Mouse (Mus musculus): ENCODE data around the gene Gm10715. TPM values are rescaled to one million over a fixed set of nuclear protein-coding genes. Genes with fewer than 3 reads are reported as not detected.
A peak's percentile ranks its signal among the peaks of the same experiment; 100 is the strongest.
"Not testable (repeated sequence)": the region's sequence is repeated elsewhere in the genome, so short reads cannot be mapped to it uniquely, and the experiment has no call there.

The Gm10715 gene
- polyA plus RNA-seq, 1 experiment from 2014 or later = not detected

GRCm38 (mm10) chr9:3023312-3023984 is 13.2 kb upstream of the Gm10715 start, which contains the start of gene Gm10718:
Gene Gm10718, plus strand, starts transcription at chr9:3023547.
- not testable (repeated sequence) for H3K36me3 ChIP-seq (ENCODE audit: insufficient read depth, low read length); DNase-seq (ENCODE audit: low spot score); ATAC-seq; H3K4me2 ChIP-seq (replicated peaks; ENCODE audit: low read depth, low read length); H3K27ac ChIP-seq (ENCODE audit: low read length); H3K4me3 ChIP-seq (ENCODE audit: low read depth, low read length); H3K4me1 ChIP-seq (ENCODE audit: insufficient read depth, low read depth, low read length); H3K27me3 ChIP-seq (replicated peaks; ENCODE audit: insufficient read depth, low read length); H3K9me3 ChIP-seq (ENCODE audit: low read length); H3K9ac ChIP-seq (replicated peaks; ENCODE audit: low read depth)
- 73% methylated on average over 9 of the region's 13 CpGs for WGBS

GRCm38 (mm10) chr9:3023985-3024648 is 12.6 kb upstream of the Gm10715 start:
- H3K36me3 ChIP-seq (ENCODE audit: insufficient read depth, low read length); H3K4me1 ChIP-seq (ENCODE audit: insufficient read depth, low read depth, low read length); ATAC-seq; H3K27ac ChIP-seq (ENCODE audit: low read length); H3K4me3 ChIP-seq (ENCODE audit: low read depth, low read length); H3K9ac ChIP-seq (replicated peaks; ENCODE audit: low read depth); H3K4me2 ChIP-seq (replicated peaks; ENCODE audit: low read depth, low read length); H3K27me3 ChIP-seq (replicated peaks; ENCODE audit: insufficient read depth, low read length); H3K9me3 ChIP-seq (ENCODE audit: low read length); DNase-seq (ENCODE audit: low spot score): not testable (repeated sequence)
- 70% methylated on average over 15 of the region's 16 CpGs for WGBS

- not testable (repeated sequence) for H3K36me3 ChIP-seq (ENCODE audit: insufficient read depth, low read length); H3K4me2 ChIP-seq (replicated peaks; ENCODE audit: low read depth, low read length); H3K9me3 ChIP-seq (ENCODE audit: low read length); ATAC-seq; H3K27ac ChIP-seq (ENCODE audit: low read length); DNase-seq (ENCODE audit: low spot score); H3K9ac ChIP-seq (replicated peaks; ENCODE audit: low read depth); H3K27me3 ChIP-seq (replicated peaks; ENCODE audit: insufficient read depth, low read length); H3K4me3 ChIP-seq (ENCODE audit: low read depth, low read length); H3K4me1 ChIP-seq (ENCODE audit: insufficient read depth, low read depth, low read length)
- 75% methylated on average over 12 of the region's 12 CpGs for WGBS
Measured at GRCm38 (mm10) chr9:3024912-3025467, 11.7 kb upstream of the Gm10715 start, which contains the start of gene Gm10717. Gene Gm10717, plus strand, starts transcription at chr9:3025417.

- 60% methylated on average over 4 of the region's 6 CpGs for WGBS
- not testable (repeated sequence) for H3K4me1 ChIP-seq (ENCODE audit: insufficient read depth, low read depth, low read length); H3K9me3 ChIP-seq (ENCODE audit: low read length); H3K4me2 ChIP-seq (replicated peaks; ENCODE audit: low read depth, low read length); H3K9ac ChIP-seq (replicated peaks; ENCODE audit: low read depth); H3K27me3 ChIP-seq (replicated peaks; ENCODE audit: insufficient read depth, low read length); H3K36me3 ChIP-seq (ENCODE audit: insufficient read depth, low read length); H3K4me3 ChIP-seq (ENCODE audit: low read depth, low read length); ATAC-seq; DNase-seq (ENCODE audit: low spot score); H3K27ac ChIP-seq (ENCODE audit: low read length)
Measured at GRCm38 (mm10) chr9:3025653-3026052, 11.0 kb upstream of the Gm10715 start.

DNA sequence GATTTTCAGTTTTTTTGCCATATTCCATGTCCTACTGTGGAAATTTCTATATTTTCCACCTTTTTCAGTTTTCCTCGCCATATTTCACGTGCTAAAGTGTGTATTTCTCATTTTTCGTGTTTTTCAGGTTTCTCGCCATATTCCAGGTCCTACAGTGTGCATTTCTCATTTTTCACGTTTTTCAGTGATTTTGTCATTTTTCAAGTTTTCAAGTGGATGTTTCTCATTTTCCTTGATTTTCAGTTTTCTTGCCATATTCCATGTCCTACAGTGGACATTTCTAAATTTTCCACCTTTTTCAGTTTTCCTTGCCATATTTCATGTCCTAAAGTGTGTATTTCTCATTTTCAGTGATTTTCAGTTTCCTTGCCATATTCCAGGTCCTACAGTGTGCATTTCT is 10.5 kb upstream of the Gm10715 start:
- ATAC-seq; DNase-seq (ENCODE audit: low spot score); H3K4me1 ChIP-seq (ENCODE audit: insufficient read depth, low read depth, low read length); H3K9me3 ChIP-seq (ENCODE audit: low read length); H3K4me2 ChIP-seq (replicated peaks; ENCODE audit: low read depth, low read length); H3K27ac ChIP-seq (ENCODE audit: low read length); H3K27me3 ChIP-seq (replicated peaks; ENCODE audit: insufficient read depth, low read length); H3K9ac ChIP-seq (replicated peaks; ENCODE audit: low read depth); H3K4me3 ChIP-seq (ENCODE audit: low read depth, low read length); H3K36me3 ChIP-seq (ENCODE audit: insufficient read depth, low read length): not testable (repeated sequence)
- 75% methylated on average over 5 of the region's 5 CpGs for WGBS

GRCm38 (mm10) chr9:3026741-3027140 is 9.9 kb upstream of the Gm10715 start:
- not testable (repeated sequence) for H3K9me3 ChIP-seq (ENCODE audit: low read length); H3K27me3 ChIP-seq (replicated peaks; ENCODE audit: insufficient read depth, low read length); H3K4me2 ChIP-seq (replicated peaks; ENCODE audit: low read depth, low read length); ATAC-seq; DNase-seq (ENCODE audit: low spot score); H3K27ac ChIP-seq (ENCODE audit: low read length); H3K4me3 ChIP-seq (ENCODE audit: low read depth, low read length); H3K4me1 ChIP-seq (ENCODE audit: insufficient read depth, low read depth, low read length); H3K36me3 ChIP-seq (ENCODE audit: insufficient read depth, low read length); H3K9ac ChIP-seq (replicated peaks; ENCODE audit: low read depth)
- 67% methylated on average over 9 of the region's 9 CpGs for WGBS

DNA sequence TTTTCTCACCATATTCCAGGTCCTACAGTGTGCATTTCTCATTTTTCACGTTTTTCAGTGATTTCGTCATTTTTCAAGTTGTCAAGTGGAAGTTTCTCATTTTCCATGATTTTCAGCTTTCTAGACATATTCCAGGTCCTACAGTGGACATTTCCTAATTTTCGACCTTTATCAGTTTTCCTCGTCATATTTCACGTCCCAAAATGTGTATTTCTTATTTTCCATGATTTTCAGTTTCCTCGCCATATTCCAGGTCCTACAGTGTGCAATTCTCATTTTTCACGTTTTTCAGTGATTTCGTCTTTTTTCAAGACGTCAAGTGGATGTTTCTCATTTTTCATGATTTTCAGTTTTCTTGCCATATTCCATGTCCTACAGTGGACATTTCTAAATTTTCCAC is 9.5 kb upstream of the Gm10715 start:
- not testable (repeated sequence) for H3K36me3 ChIP-seq (ENCODE audit: insufficient read depth, low read length); H3K9me3 ChIP-seq (ENCODE audit: low read length); H3K27me3 ChIP-seq (replicated peaks; ENCODE audit: insufficient read depth, low read length); H3K4me3 ChIP-seq (ENCODE audit: low read depth, low read length); H3K4me1 ChIP-seq (ENCODE audit: insufficient read depth, low read depth, low read length); H3K9ac ChIP-seq (replicated peaks; ENCODE audit: low read depth); H3K27ac ChIP-seq (ENCODE audit: low read length); H3K4me2 ChIP-seq (replicated peaks; ENCODE audit: low read depth, low read length)
- DNase-seq (ENCODE audit: low spot score) (peak; percentile 12), ATAC-seq (0 out of 2 replicates have a peak, but pooled peaks have one; percentile 1)
- WGBS = 72% methylated on average over 9 of the region's 9 CpGs

DNA sequence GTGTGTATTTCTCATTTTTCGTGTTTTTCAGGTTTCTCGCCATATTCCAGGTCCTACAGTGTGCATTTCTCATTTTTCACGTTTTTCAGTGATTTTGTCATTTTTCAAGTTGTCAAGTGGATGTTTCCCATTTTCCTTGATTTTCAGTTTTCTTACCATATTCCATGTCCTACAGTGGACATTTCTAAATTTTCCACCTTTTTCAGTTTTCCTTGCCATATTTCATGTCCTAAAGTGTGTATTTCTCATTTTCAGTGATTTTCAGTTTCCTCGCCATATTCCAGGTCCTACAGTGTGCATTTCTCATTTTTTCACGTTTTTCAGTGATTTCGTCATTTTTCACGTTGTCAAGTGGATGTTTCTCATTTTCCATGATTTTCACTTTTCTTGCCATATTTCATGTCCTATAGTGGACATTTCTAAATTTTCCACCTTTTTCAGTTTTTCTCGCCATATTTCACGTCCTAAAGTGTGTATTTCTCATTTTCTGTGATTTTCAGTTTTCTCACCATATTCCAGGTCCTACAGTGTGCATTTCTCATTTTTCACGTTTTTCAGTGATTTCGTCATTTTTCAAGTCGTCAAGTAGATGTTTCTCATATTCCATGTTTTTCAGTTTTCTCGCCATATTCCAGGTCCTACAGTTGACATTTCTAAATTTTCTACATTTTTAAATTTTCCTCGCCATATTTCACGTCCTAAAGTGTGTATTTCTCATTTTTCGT is 7.2 kb upstream of the Gm10715 start:
- H3K4me1 ChIP-seq (ENCODE audit: insufficient read depth, low read depth, low read length); ATAC-seq; H3K4me2 ChIP-seq (replicated peaks; ENCODE audit: low read depth, low read length); H3K4me3 ChIP-seq (ENCODE audit: low read depth, low read length); H3K27me3 ChIP-seq (replicated peaks; ENCODE audit: insufficient read depth, low read length); H3K36me3 ChIP-seq (ENCODE audit: insufficient read depth, low read length); DNase-seq (ENCODE audit: low spot score); H3K9ac ChIP-seq (replicated peaks; ENCODE audit: low read depth); H3K9me3 ChIP-seq (ENCODE audit: low read length); H3K27ac ChIP-seq (ENCODE audit: low read length): not testable (repeated sequence)
- WGBS = 63% methylated on average over 12 of the region's 16 CpGs

DNA sequence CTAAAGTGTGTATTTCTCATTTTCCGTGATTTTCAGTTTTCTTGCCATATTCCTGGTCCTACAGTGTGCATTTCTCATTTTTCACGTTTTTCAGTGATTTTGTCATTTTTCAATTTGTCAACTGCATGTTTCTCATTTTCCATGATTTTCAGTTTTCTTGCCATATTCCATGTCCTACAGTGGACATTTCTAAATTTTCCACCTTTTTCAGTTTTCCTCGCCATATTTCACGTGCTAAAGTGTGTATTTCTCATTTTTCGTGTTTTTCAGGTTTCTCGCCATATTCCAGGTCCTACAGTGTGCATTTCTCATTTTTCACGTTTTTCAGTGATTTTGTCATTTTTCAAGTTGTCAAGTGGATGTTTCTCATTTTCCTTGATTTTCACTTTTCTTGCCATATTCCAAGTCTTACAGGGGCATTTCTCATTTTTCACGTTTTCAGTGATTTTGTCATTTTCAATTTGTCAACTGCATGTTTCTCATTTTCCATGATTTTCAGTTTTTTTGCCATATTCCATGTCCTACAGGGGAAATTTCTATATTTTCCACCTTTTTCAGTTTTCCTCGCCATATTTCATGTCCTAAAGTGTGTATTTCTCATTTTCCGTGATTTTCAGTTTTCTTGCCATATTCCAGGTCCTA is 5.9 kb upstream of the Gm10715 start:
- not testable (repeated sequence) for H3K4me1 ChIP-seq (ENCODE audit: insufficient read depth, low read depth, low read length); H3K27me3 ChIP-seq (replicated peaks; ENCODE audit: insufficient read depth, low read length); H3K36me3 ChIP-seq (ENCODE audit: insufficient read depth, low read length); H3K27ac ChIP-seq (ENCODE audit: low read length); H3K4me2 ChIP-seq (replicated peaks; ENCODE audit: low read depth, low read length); H3K9me3 ChIP-seq (ENCODE audit: low read length); H3K4me3 ChIP-seq (ENCODE audit: low read depth, low read length); H3K9ac ChIP-seq (replicated peaks; ENCODE audit: low read depth)
- 66% methylated on average over 2 of the region's 10 CpGs for WGBS
- peak; percentile 93 for DNase-seq (ENCODE audit: low spot score)
- ATAC-seq = 0 out of 2 replicates have a peak, but pooled peaks have one; percentile 19
